Mouse (Mus musculus): ENCODE results near the gene Mtmr10.

GRCm38 (mm10) chr7:64347813-64348212 is 60.4 kb downstream of the Mtmr10 start:
- TF ChIP-seq CTCF (IDR thresholded peaks at IDR 0.05; ENCODE audit: low read depth, low read length) (no peak), POLR2A (IDR thresholded peaks at IDR 0.05; ENCODE audit: insufficient read depth, low read length) (no peak), EP300 (IDR thresholded peaks at IDR 0.05; ENCODE audit: insufficient read depth, low read depth, low read length) (no peak)
